Mouse (Mus musculus): Measurements from ENCODE around the gene Frk. TPM values are rescaled to one million over a fixed set of nuclear protein-coding genes. Genes with fewer than 3 reads are reported as not detected.

The Frk gene
- total RNA-seq, 1 experiment, result 1.7 TPM

DNA sequence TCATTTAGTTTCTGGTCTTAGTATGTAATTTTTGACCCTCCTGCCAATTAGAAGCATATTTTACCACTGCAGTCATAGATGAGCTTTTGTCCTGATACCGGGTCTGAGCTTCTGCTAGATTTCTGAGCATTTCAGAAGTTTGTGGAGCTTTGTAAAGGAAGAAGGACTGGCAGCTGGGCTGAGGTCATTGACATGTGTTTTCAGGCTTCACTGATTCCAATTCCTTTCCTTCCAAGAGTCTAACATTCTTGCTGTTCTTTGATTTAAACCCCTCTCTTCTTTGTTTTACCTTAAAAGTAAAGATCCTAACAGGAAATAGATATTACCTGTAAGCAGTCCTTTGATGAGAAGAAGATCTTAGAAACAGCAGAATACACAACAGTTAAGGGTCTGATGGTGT is 48.6 kb downstream of the Frk start:
- Histone ChIP-seq H3K27ac (ENCODE audit: insufficient read depth, low read depth, low read length, poor library complexity, severe bottlenecking) (no peak overlapping the region), H3K36me3 (ENCODE audit: control insufficient read depth, insufficient read depth, low read length, poor library complexity, severe bottlenecking) (no peaks in the 10 kb centered on the region), H3K9me3 (ENCODE audit: control insufficient read depth, insufficient read depth, low read depth, low read length) (no peaks in the 10 kb centered on the region), H3K4me3 (ENCODE audit: insufficient read depth in 1 of 2, low read depth in 1 of 2, low read length in 2 of 2, poor library complexity in 1 of 2, severe bottlenecking in 1 of 2) (no peak overlapping the region), H3K4me1 (ENCODE audit: control insufficient read depth in 2 of 2, insufficient read depth in 2 of 2, low read length in 2 of 2, poor library complexity in 1 of 2) (no peaks in the 10 kb centered on the region), H3K9ac (ENCODE audit: insufficient read depth, low read depth, low read length, poor library complexity, severe bottlenecking) (no peak overlapping the region)
- in situ Hi-C loops (cut with MboI; ENCODE audit: low sequenced_read_pairs in 2 of 2, unreplicated experiment in 2 of 2), result no loop called here
- no peak for DNase-seq (ENCODE audit: low read depth, low spot score)
- TF ChIP-seq CHD2 (IDR thresholded peaks at IDR 0.05; ENCODE audit: low read depth, low read length) (no peak), ZC3H11A (IDR thresholded peaks at IDR 0.05; ENCODE audit: borderline replicate concordance, low read depth, low read length) (no peak), ZNF384 (IDR thresholded peaks at IDR 0.05; ENCODE audit: low read depth, low read length) (no peak)

DNA sequence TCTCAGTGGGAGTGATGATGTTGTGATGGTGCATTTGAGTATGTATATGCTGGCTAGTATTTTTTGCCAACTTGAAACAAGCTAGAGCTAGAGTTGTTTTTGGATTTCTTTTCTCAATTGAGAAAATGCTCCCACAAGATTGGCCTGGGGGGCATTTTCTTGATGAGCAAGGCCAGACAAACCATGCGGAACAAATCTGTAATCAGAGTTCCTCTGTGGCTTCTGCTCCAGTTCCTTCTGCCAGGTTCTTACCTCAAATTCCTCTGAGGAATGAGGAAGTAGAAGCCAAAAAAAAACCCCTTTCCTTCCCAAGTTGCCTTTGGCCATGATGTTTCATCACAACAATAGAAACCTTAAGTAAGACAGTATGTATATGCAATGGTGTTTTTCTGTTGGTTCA is 49.3 kb downstream of the Frk start:
- no peaks in the 10 kb centered on the region for H3K36me3 ChIP-seq (ENCODE audit: control insufficient read depth, insufficient read depth, low read length, poor library complexity, severe bottlenecking)
- no peak overlapping the region for H3K27ac ChIP-seq (ENCODE audit: insufficient read depth, low read depth, low read length, poor library complexity, severe bottlenecking)
- H3K4me3 ChIP-seq (ENCODE audit: insufficient read depth in 1 of 2, low read depth in 1 of 2, low read length in 2 of 2, poor library complexity in 1 of 2, severe bottlenecking in 1 of 2), result no peak overlapping the region
- in situ Hi-C loops (cut with MboI; ENCODE audit: low sequenced_read_pairs in 2 of 2, unreplicated experiment in 2 of 2), result no loop called here
- H3K4me1 ChIP-seq (ENCODE audit: control insufficient read depth in 2 of 2, insufficient read depth in 2 of 2, low read length in 2 of 2, poor library complexity in 1 of 2), result no peaks in the 10 kb centered on the region
- DNase-seq (ENCODE audit: low read depth, low spot score), result no peak
- H3K9ac ChIP-seq (ENCODE audit: insufficient read depth, low read depth, low read length, poor library complexity, severe bottlenecking), result no peak overlapping the region
- H3K9me3 ChIP-seq (ENCODE audit: control insufficient read depth, insufficient read depth, low read depth, low read length), result no peaks in the 10 kb centered on the region
- TF ChIP-seq CHD2 (IDR thresholded peaks at IDR 0.05; ENCODE audit: low read depth, low read length) (no peak), MAFK (IDR thresholded peaks at IDR 0.05; ENCODE audit: insufficient read depth, low read depth, low read length) (no peak), HCFC1 (IDR thresholded peaks at IDR 0.05; ENCODE audit: borderline replicate concordance, insufficient read depth, low read length) (no peak), ZNF384 (IDR thresholded peaks at IDR 0.05; ENCODE audit: low read depth, low read length) (no peak), ZC3H11A (IDR thresholded peaks at IDR 0.05; ENCODE audit: borderline replicate concordance, low read depth, low read length) (no peak)

- in situ Hi-C loops (cut with MboI; ENCODE audit: low sequenced_read_pairs in 2 of 2, unreplicated experiment in 2 of 2), result no loop called here
- TF ChIP-seq ZC3H11A (IDR thresholded peaks at IDR 0.05; ENCODE audit: borderline replicate concordance, low read depth, low read length), result no peak
- no peak for TF ChIP-seq HCFC1 (IDR thresholded peaks at IDR 0.05; ENCODE audit: borderline replicate concordance, insufficient read depth, low read length)
- TF ChIP-seq ZNF384 (IDR thresholded peaks at IDR 0.05; ENCODE audit: low read depth, low read length), result no peak
- TF ChIP-seq CHD2 (IDR thresholded peaks at IDR 0.05; ENCODE audit: low read depth, low read length), result no peak
- no peak for TF ChIP-seq MAFK (IDR thresholded peaks at IDR 0.05; ENCODE audit: insufficient read depth, low read depth, low read length)
Measured at GRCm38 (mm10) chr10:34540687-34541086, 57.5 kb downstream of the Frk start.

DNA sequence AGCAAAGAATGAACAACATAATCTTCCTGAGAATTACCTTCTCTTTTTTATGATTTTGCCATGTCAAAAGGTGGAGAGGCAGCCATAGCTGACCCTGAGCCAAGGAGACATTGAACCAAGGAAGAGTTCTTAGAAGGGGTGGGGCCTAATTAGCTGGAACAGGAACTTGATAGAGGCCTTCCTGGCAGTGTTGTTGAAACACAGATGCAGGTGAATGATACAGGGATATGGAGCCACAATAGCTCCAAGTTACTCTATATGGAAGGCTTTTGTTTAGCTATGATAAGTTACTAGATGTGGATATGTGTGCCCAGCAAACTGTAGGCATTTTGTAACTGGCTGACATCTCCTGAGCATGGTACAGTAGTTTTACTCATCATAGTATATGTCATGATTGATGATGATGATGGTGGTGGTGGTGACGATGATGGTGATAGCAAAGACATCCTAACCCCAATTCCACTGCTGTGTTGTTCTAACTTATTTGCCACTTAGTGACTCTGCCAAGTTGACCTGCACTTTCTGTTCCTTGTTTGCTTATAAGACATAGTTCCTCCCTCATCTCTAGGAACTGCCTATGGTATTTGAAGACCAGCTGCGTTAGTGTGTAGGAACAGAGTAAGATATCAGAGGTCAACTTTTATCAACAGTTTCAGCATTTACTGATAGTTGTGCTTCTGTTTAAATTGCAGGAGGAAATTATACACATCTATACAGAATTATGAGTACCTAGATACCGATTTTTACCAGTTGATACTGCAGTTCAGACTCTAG is 58.7 kb downstream of the Frk start:
- no peak overlapping the region for H3K9ac ChIP-seq (ENCODE audit: insufficient read depth, low read depth, low read length, poor library complexity, severe bottlenecking)
- no peaks in the 10 kb centered on the region for H3K4me1 ChIP-seq (ENCODE audit: control insufficient read depth in 2 of 2, insufficient read depth in 2 of 2, low read length in 2 of 2, poor library complexity in 1 of 2)
- TF ChIP-seq CHD2 (IDR thresholded peaks at IDR 0.05; ENCODE audit: low read depth, low read length), result no peak
- TF ChIP-seq HCFC1 (IDR thresholded peaks at IDR 0.05; ENCODE audit: borderline replicate concordance, insufficient read depth, low read length), result no peak
- TF ChIP-seq ZC3H11A (IDR thresholded peaks at IDR 0.05; ENCODE audit: borderline replicate concordance, low read depth, low read length), result no peak
- TF ChIP-seq MAFK (IDR thresholded peaks at IDR 0.05; ENCODE audit: insufficient read depth, low read depth, low read length), result no peak
- no peak for TF ChIP-seq ZNF384 (IDR thresholded peaks at IDR 0.05; ENCODE audit: low read depth, low read length)
- in situ Hi-C loops (cut with MboI; ENCODE audit: low sequenced_read_pairs in 2 of 2, unreplicated experiment in 2 of 2), result no loop called here
- no peak overlapping the region for H3K27ac ChIP-seq (ENCODE audit: insufficient read depth, low read depth, low read length, poor library complexity, severe bottlenecking)
- H3K4me3 ChIP-seq (ENCODE audit: insufficient read depth in 1 of 2, low read depth in 1 of 2, low read length in 2 of 2, poor library complexity in 1 of 2, severe bottlenecking in 1 of 2), result no peak overlapping the region
- no peak for DNase-seq (ENCODE audit: low read depth, low spot score)
- no peaks in the 10 kb centered on the region for H3K9me3 ChIP-seq (ENCODE audit: control insufficient read depth, insufficient read depth, low read depth, low read length)
- no peaks in the 10 kb centered on the region for H3K36me3 ChIP-seq (ENCODE audit: control insufficient read depth, insufficient read depth, low read length, poor library complexity, severe bottlenecking)

More at GRCm38 (mm10) chr10:34540687-34541086, 57.5 kb downstream of the Frk start:
- no peak for DNase-seq (ENCODE audit: low read depth, low spot score)
- no peak overlapping the region for H3K4me3 ChIP-seq (ENCODE audit: insufficient read depth in 1 of 2, low read depth in 1 of 2, low read length in 2 of 2, poor library complexity in 1 of 2, severe bottlenecking in 1 of 2)
- H3K27ac ChIP-seq (ENCODE audit: insufficient read depth, low read depth, low read length, poor library complexity, severe bottlenecking), result no peak overlapping the region
- H3K4me1 ChIP-seq (ENCODE audit: control insufficient read depth in 2 of 2, insufficient read depth in 2 of 2, low read length in 2 of 2, poor library complexity in 1 of 2), result no peaks in the 10 kb centered on the region
- no peak overlapping the region for H3K9ac ChIP-seq (ENCODE audit: insufficient read depth, low read depth, low read length, poor library complexity, severe bottlenecking)
- no peaks in the 10 kb centered on the region for H3K36me3 ChIP-seq (ENCODE audit: control insufficient read depth, insufficient read depth, low read length, poor library complexity, severe bottlenecking)
- H3K9me3 ChIP-seq (ENCODE audit: control insufficient read depth, insufficient read depth, low read depth, low read length), result no peaks in the 10 kb centered on the region
